Mouse (Mus musculus): Measurements from ENCODE around the gene Tmem63a. TPM values are rescaled to one million over a fixed set of nuclear protein-coding genes. Genes with fewer than 3 reads are reported as not detected.

Tmem63a gene
- total RNA-seq, 1 experiment: 14.7 TPM

- Histone ChIP-seq H3K27ac (ENCODE audit: insufficient read depth, low read depth, low read length, poor library complexity, severe bottlenecking) (no peak overlapping the region), H3K36me3 (ENCODE audit: control insufficient read depth, insufficient read depth, low read length, poor library complexity, severe bottlenecking) (no peaks in the 10 kb centered on the region), H3K9ac (ENCODE audit: insufficient read depth, low read depth, low read length, poor library complexity, severe bottlenecking) (peak overlapping the region; percentile 32; the same call in 1 of the 2 replicates), H3K9me3 (ENCODE audit: control insufficient read depth, insufficient read depth, low read depth, low read length) (no peaks in the 10 kb centered on the region), H3K4me3 (ENCODE audit: insufficient read depth in 1 of 2, low read depth in 1 of 2, low read length in 2 of 2, poor library complexity in 1 of 2, severe bottlenecking in 1 of 2) (no peak overlapping the region), H3K4me1 (ENCODE audit: control insufficient read depth in 2 of 2, insufficient read depth in 2 of 2, low read length in 2 of 2, poor library complexity in 1 of 2) (peaks cover 3 to 24% of the 10 kb centered on the region in 2 experiments; a peak in 3 of 4 replicates)
- no peak for DNase-seq (ENCODE audit: low read depth, low spot score)
- no peak for TF ChIP-seq ZC3H11A (IDR thresholded peaks at IDR 0.05; ENCODE audit: borderline replicate concordance, low read depth, low read length)
- TF ChIP-seq HCFC1 (IDR thresholded peaks at IDR 0.05; ENCODE audit: borderline replicate concordance, insufficient read depth, low read length): no peak
- TF ChIP-seq MAFK (IDR thresholded peaks at IDR 0.05; ENCODE audit: insufficient read depth, low read depth, low read length): no peak
- no peak for TF ChIP-seq ZNF384 (IDR thresholded peaks at IDR 0.05; ENCODE audit: low read depth, low read length)
- TF ChIP-seq CHD2 (IDR thresholded peaks at IDR 0.05; ENCODE audit: low read depth, low read length): no peak
- in situ Hi-C loops (cut with MboI; ENCODE audit: low sequenced_read_pairs in 2 of 2, unreplicated experiment in 2 of 2): no loop called here
These were observed 72.8 kb downstream of the Tmem63a start for GRCm38 (mm10) chr1:181014731-181015500.

DNA sequence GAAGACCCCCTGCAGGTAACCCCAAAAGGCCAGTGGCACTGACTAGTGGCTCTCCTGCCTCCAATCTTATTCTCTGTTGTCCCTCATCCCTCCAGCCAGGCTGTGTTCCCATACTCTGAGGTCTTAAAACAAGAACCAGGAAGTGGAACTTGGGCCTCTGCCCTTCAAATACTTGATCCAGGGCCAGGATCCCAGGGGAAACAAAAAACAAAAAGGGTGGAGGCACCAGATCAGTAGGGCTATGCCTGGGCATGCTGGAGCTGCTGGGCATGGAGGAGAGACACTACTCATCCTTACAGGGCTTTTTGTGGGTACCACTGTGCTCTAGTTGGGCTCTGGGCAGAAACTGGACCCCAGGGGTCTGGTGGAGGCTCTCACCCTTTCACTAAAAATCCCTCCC is 73.4 kb downstream of the Tmem63a start:
- DNase-seq (ENCODE audit: low read depth, low spot score): no peak
- Histone ChIP-seq H3K4me1 (ENCODE audit: control insufficient read depth in 2 of 2, insufficient read depth in 2 of 2, low read length in 2 of 2, poor library complexity in 1 of 2) (peaks cover 3 to 18% of the 10 kb centered on the region in 2 experiments; a peak in 3 of 4 replicates), H3K36me3 (ENCODE audit: control insufficient read depth, insufficient read depth, low read length, poor library complexity, severe bottlenecking) (no peaks in the 10 kb centered on the region), H3K9ac (ENCODE audit: insufficient read depth, low read depth, low read length, poor library complexity, severe bottlenecking) (peak overlapping the region; percentile 32; the same call in 1 of the 2 replicates), H3K4me3 (ENCODE audit: insufficient read depth in 1 of 2, low read depth in 1 of 2, low read length in 2 of 2, poor library complexity in 1 of 2, severe bottlenecking in 1 of 2) (no peak overlapping the region), H3K27ac (ENCODE audit: insufficient read depth, low read depth, low read length, poor library complexity, severe bottlenecking) (no peak overlapping the region), H3K9me3 (ENCODE audit: control insufficient read depth, insufficient read depth, low read depth, low read length) (no peaks in the 10 kb centered on the region)
- TF ChIP-seq HCFC1 (IDR thresholded peaks at IDR 0.05; ENCODE audit: borderline replicate concordance, insufficient read depth, low read length) (no peak), ZC3H11A (IDR thresholded peaks at IDR 0.05; ENCODE audit: borderline replicate concordance, low read depth, low read length) (no peak), MAFK (IDR thresholded peaks at IDR 0.05; ENCODE audit: insufficient read depth, low read depth, low read length) (no peak), ZNF384 (IDR thresholded peaks at IDR 0.05; ENCODE audit: low read depth, low read length) (no peak), CHD2 (IDR thresholded peaks at IDR 0.05; ENCODE audit: low read depth, low read length) (no peak)
- in situ Hi-C loops (cut with MboI; ENCODE audit: low sequenced_read_pairs in 2 of 2, unreplicated experiment in 2 of 2): no loop called here

DNA sequence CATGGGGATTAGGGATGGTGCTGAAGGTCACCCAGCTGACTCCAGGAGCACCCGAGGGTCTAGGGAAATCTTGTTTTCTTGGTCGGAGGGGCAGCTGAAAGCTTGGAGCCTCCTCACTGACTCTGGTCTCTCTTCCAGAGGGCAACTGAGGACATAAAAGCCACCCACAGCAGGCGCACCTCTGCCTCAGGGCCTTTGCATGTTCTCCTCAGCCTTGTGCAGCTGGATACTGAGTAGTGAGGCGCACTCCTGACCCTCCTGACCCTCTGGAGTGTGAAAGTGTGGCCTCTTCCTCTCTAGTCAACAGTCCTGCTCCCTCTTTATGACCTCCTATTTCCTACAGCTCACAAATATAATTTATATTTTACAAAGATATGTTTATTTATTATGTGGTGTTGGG is 73.9 kb downstream of the Tmem63a start:
- Histone ChIP-seq H3K36me3 (ENCODE audit: control insufficient read depth, insufficient read depth, low read length, poor library complexity, severe bottlenecking) (no peaks in the 10 kb centered on the region), H3K4me3 (ENCODE audit: insufficient read depth in 1 of 2, low read depth in 1 of 2, low read length in 2 of 2, poor library complexity in 1 of 2, severe bottlenecking in 1 of 2) (no peak overlapping the region), H3K9me3 (ENCODE audit: control insufficient read depth, insufficient read depth, low read depth, low read length) (no peaks in the 10 kb centered on the region), H3K27ac (ENCODE audit: insufficient read depth, low read depth, low read length, poor library complexity, severe bottlenecking) (no peak overlapping the region), H3K4me1 (ENCODE audit: control insufficient read depth in 2 of 2, insufficient read depth in 2 of 2, low read length in 2 of 2, poor library complexity in 1 of 2) (peaks cover 3 to 18% of the 10 kb centered on the region in 2 experiments; a peak in 3 of 4 replicates), H3K9ac (ENCODE audit: insufficient read depth, low read depth, low read length, poor library complexity, severe bottlenecking) (peak overlapping the region; percentile 30; the same call in 1 of the 2 replicates)
- TF ChIP-seq MAFK (IDR thresholded peaks at IDR 0.05; ENCODE audit: insufficient read depth, low read depth, low read length) (no peak), ZNF384 (IDR thresholded peaks at IDR 0.05; ENCODE audit: low read depth, low read length) (no peak), CHD2 (IDR thresholded peaks at IDR 0.05; ENCODE audit: low read depth, low read length) (no peak), HCFC1 (IDR thresholded peaks at IDR 0.05; ENCODE audit: borderline replicate concordance, insufficient read depth, low read length) (no peak), ZC3H11A (IDR thresholded peaks at IDR 0.05; ENCODE audit: borderline replicate concordance, low read depth, low read length) (no peak)
- in situ Hi-C loops (cut with MboI; ENCODE audit: low sequenced_read_pairs in 2 of 2, unreplicated experiment in 2 of 2): no loop called here
- no peak for DNase-seq (ENCODE audit: low read depth, low spot score)

- Histone ChIP-seq H3K36me3 (ENCODE audit: control insufficient read depth, insufficient read depth, low read length, poor library complexity, severe bottlenecking) (no peaks in the 10 kb centered on the region), H3K4me1 (ENCODE audit: control insufficient read depth in 2 of 2, insufficient read depth in 2 of 2, low read length in 2 of 2, poor library complexity in 1 of 2) (peaks cover 3 to 18% of the 10 kb centered on the region in 2 experiments; a peak in 3 of 4 replicates), H3K9me3 (ENCODE audit: control insufficient read depth, insufficient read depth, low read depth, low read length) (no peaks in the 10 kb centered on the region), H3K4me3 (ENCODE audit: insufficient read depth in 1 of 2, low read depth in 1 of 2, low read length in 2 of 2, poor library complexity in 1 of 2, severe bottlenecking in 1 of 2) (peak overlapping the region; percentile 59 to 73), H3K27ac (ENCODE audit: insufficient read depth, low read depth, low read length, poor library complexity, severe bottlenecking) (no peak overlapping the region), H3K9ac (ENCODE audit: insufficient read depth, low read depth, low read length, poor library complexity, severe bottlenecking) (peak overlapping the region; percentile 26; the same call in 1 of the 2 replicates)
- DNase-seq (ENCODE audit: low read depth, low spot score): no peak
- in situ Hi-C loops (cut with MboI; ENCODE audit: low sequenced_read_pairs in 2 of 2, unreplicated experiment in 2 of 2): no loop called here
- TF ChIP-seq MAFK (IDR thresholded peaks at IDR 0.05; ENCODE audit: insufficient read depth, low read depth, low read length): no peak
- no peak for TF ChIP-seq ZC3H11A (IDR thresholded peaks at IDR 0.05; ENCODE audit: borderline replicate concordance, low read depth, low read length)
- no peak for TF ChIP-seq ZNF384 (IDR thresholded peaks at IDR 0.05; ENCODE audit: low read depth, low read length)
- TF ChIP-seq CHD2 (IDR thresholded peaks at IDR 0.05; ENCODE audit: low read depth, low read length): no peak
- TF ChIP-seq HCFC1 (IDR thresholded peaks at IDR 0.05; ENCODE audit: borderline replicate concordance, insufficient read depth, low read length): no peak
These were observed 74.5 kb downstream of the Tmem63a start for GRCm38 (mm10) chr1:181016532-181017131.

Measured in ES-E14 (cell line).